Mouse (Mus musculus): Measurements from ENCODE around the gene Cdc14a. TPM values are rescaled to one million over a fixed set of nuclear protein-coding genes. Genes with fewer than 3 reads are reported as not detected.

Cdc14a gene
- polyA plus RNA-seq, 1 experiment from 2014 or later: 15.3 TPM

DNA sequence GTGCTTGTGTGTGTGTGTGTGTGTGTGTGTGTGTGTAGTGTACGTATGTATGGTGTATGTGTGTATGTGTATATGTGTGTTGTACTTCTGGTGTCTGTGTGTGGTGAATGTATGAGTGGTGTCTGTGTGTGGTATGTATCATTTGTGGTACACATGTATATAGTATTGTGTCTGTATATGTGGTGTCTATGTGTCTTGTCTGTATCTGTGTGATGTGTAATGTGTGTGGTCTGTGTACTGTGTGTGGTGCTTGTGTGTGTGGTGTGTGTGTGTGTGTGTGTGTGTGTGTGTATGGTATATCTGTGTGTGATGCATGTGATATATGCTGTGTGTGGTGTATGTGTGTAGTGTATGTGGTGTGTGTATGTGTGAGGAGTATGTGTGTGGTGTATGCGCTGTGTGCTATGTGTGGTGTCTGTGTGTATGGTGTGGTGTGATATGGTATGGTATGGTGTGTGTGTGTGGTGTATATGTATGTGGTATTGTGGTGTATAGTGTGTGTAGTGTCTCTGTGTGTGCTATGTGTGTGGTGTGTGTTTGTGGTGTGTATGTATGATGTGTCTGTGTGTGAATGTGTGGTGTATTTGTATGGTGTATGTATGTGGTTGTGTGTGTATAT is 156.7 kb downstream of the Cdc14a start:
- ATAC-seq (replicated peaks; ENCODE audit: insufficient number of reproducible peaks, low FRiP score, low TSS enrichment, low read depth) (peak; percentile 67; the same call in 1 of the 2 replicates), DNase-seq (ENCODE audit: low spot score) (no peak)
- Histone ChIP-seq H3K4me2 (ENCODE audit: low read depth, low read length) (no peak overlapping the region), H3K36me3 (replicated peaks; ENCODE audit: control insufficient read depth, insufficient read depth, low read depth, low read length) (no peaks in the 10 kb centered on the region), H3K4me1 (ENCODE audit: control insufficient read depth, insufficient read depth, low read length) (no peaks in the 10 kb centered on the region), H3K27ac (replicated peaks; ENCODE audit: low read depth, low read length) (no peak overlapping the region), H3K27me3 (ENCODE audit: control insufficient read depth, insufficient read depth, low read length) (no peaks in the 10 kb centered on the region), H3K9ac (replicated peaks; ENCODE audit: low read length) (no peak overlapping the region), H3K4me3 (ENCODE audit: low read depth, low read length) (no peak overlapping the region), H3K9me3 (replicated peaks; ENCODE audit: control insufficient read depth, low read length) (no peaks in the 10 kb centered on the region)
- 94% methylated on average over 2 of the region's 2 CpGs for WGBS

DNA sequence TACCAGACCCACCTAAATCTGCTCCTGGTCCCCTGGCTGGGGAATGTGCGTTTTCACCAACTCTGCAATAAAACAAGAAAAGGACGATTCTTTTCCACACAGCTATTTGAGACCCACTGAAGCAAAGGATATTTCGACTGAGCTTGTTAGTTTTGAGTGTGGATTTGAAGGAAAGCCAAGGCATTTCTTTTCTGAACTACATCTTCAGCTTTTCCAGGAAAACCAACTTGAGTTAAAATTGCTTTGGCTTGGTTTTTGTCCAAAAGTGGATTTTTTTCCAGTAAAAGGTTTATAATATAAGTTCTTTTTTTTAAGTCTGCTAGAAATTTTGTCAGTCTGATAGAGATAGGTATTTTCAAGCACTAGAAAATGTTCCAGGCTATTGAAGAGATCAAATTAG is 157.5 kb downstream of the Cdc14a start:
- WGBS: 80% methylated on average over 3 of the region's 3 CpGs
- Histone ChIP-seq H3K27ac (replicated peaks; ENCODE audit: low read depth, low read length) (no peak overlapping the region), H3K4me2 (ENCODE audit: low read depth, low read length) (no peak overlapping the region), H3K4me3 (ENCODE audit: low read depth, low read length) (no peak overlapping the region), H3K27me3 (ENCODE audit: control insufficient read depth, insufficient read depth, low read length) (no peaks in the 10 kb centered on the region), H3K9ac (replicated peaks; ENCODE audit: low read length) (no peak overlapping the region), H3K36me3 (replicated peaks; ENCODE audit: control insufficient read depth, insufficient read depth, low read depth, low read length) (no peaks in the 10 kb centered on the region), H3K4me1 (ENCODE audit: control insufficient read depth, insufficient read depth, low read length) (no peaks in the 10 kb centered on the region), H3K9me3 (replicated peaks; ENCODE audit: control insufficient read depth, low read length) (no peaks in the 10 kb centered on the region)
- no peak for DNase-seq (ENCODE audit: low spot score)
- ATAC-seq (replicated peaks; ENCODE audit: insufficient number of reproducible peaks, low FRiP score, low TSS enrichment, low read depth): no peak

DNA sequence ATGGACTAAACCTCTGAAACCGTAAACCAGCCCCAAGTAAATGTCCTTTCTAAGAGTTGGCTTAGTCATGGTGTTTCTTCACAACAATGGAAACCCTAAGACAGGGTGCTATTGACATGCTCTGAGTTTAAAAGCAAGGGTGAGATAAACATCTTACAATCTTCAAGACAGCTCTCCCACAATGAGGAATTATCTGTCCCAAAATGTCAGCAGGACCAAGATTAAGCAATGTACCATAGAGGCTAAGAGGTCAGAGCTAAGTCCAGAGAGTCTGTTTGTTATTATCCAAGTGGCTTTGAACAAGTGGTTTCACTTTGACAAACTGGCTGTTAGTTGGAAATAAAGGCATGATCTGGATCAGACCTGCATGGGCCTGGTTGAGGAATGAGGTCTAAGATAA is 159.9 kb downstream of the Cdc14a start:
- no peaks in the 10 kb centered on the region for H3K4me1 ChIP-seq (ENCODE audit: control insufficient read depth, insufficient read depth, low read length)
- ATAC-seq (replicated peaks; ENCODE audit: insufficient number of reproducible peaks, low FRiP score, low TSS enrichment, low read depth) (no peak), DNase-seq (ENCODE audit: low spot score) (no peak)
- H3K4me2 ChIP-seq (ENCODE audit: low read depth, low read length): no peak overlapping the region
- H3K36me3 ChIP-seq (replicated peaks; ENCODE audit: control insufficient read depth, insufficient read depth, low read depth, low read length): no peaks in the 10 kb centered on the region
- WGBS: 87% methylated on average over 1 of the region's 1 CpGs
- no peaks in the 10 kb centered on the region for H3K27me3 ChIP-seq (ENCODE audit: control insufficient read depth, insufficient read depth, low read length)
- no peaks in the 10 kb centered on the region for H3K9me3 ChIP-seq (replicated peaks; ENCODE audit: control insufficient read depth, low read length)
- H3K27ac ChIP-seq (replicated peaks; ENCODE audit: low read depth, low read length): no peak overlapping the region
- no peak overlapping the region for H3K4me3 ChIP-seq (ENCODE audit: low read depth, low read length)
- H3K9ac ChIP-seq (replicated peaks; ENCODE audit: low read length): no peak overlapping the region

DNA sequence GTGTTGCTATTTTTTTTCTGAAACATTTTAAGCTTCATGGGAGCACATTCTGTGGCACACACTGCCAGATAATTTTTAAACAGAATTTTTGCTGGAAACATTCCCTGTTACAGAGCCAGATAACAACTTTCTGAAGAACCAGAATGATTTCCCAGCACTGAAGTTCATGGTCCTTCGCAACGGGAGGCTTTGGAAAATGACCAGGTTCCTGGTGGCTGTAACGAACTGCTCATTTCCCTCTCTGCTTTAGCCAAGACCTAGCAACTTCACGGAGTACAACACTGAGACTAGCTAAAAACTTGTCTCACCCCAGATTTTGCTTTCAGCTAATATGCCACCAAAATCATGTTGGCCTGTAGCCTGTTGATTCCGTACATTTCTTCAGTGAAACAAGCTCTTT is 160.8 kb downstream of the Cdc14a start:
- Histone ChIP-seq H3K27ac (replicated peaks; ENCODE audit: low read depth, low read length) (no peak overlapping the region), H3K4me3 (ENCODE audit: low read depth, low read length) (no peak overlapping the region), H3K27me3 (ENCODE audit: control insufficient read depth, insufficient read depth, low read length) (no peaks in the 10 kb centered on the region), H3K4me2 (ENCODE audit: low read depth, low read length) (no peak overlapping the region), H3K36me3 (replicated peaks; ENCODE audit: control insufficient read depth, insufficient read depth, low read depth, low read length) (no peaks in the 10 kb centered on the region), H3K4me1 (ENCODE audit: control insufficient read depth, insufficient read depth, low read length) (no peaks in the 10 kb centered on the region), H3K9me3 (replicated peaks; ENCODE audit: control insufficient read depth, low read length) (no peaks in the 10 kb centered on the region), H3K9ac (replicated peaks; ENCODE audit: low read length) (no peak overlapping the region)
- ATAC-seq (replicated peaks; ENCODE audit: insufficient number of reproducible peaks, low FRiP score, low TSS enrichment, low read depth): no peak
- no peak for DNase-seq (ENCODE audit: low spot score)
- 96% methylated on average over 5 of the region's 5 CpGs for WGBS

DNA sequence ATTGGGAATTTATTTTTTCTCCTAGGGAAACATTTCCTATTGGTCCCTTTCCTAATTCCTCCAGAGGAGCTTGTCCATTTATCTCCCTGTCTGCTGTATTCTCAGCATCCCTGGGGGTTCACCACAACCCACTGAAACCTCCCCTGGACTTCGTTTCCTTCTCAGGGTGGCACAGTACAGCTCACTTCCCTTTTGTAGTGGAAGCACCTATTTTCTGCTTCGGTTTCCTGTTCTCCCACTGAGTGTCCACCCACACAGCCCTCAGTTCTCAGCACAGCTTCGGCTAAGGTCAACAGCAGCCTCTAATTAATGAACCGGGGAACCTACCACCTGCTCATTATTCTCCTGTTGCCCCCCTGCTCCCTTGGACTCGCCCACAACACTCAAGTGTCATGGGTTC is 167.7 kb downstream of the Cdc14a start:
- Histone ChIP-seq H3K27me3 (ENCODE audit: control insufficient read depth, insufficient read depth, low read length) (peaks cover 20% of the 10 kb centered on the region), H3K9me3 (replicated peaks; ENCODE audit: control insufficient read depth, low read length) (no peaks in the 10 kb centered on the region), H3K27ac (replicated peaks; ENCODE audit: low read depth, low read length) (no peak overlapping the region), H3K9ac (replicated peaks; ENCODE audit: low read length) (no peak overlapping the region), H3K36me3 (replicated peaks; ENCODE audit: control insufficient read depth, insufficient read depth, low read depth, low read length) (no peaks in the 10 kb centered on the region), H3K4me1 (ENCODE audit: control insufficient read depth, insufficient read depth, low read length) (peaks cover 9% of the 10 kb centered on the region), H3K4me3 (ENCODE audit: low read depth, low read length) (no peak overlapping the region), H3K4me2 (ENCODE audit: low read depth, low read length) (no peak overlapping the region)
- DNase-seq (ENCODE audit: low spot score): no peak
- 55% methylated on average over 5 of the region's 5 CpGs for WGBS
- no peak for ATAC-seq (replicated peaks; ENCODE audit: insufficient number of reproducible peaks, low FRiP score, low TSS enrichment, low read depth)

DNA sequence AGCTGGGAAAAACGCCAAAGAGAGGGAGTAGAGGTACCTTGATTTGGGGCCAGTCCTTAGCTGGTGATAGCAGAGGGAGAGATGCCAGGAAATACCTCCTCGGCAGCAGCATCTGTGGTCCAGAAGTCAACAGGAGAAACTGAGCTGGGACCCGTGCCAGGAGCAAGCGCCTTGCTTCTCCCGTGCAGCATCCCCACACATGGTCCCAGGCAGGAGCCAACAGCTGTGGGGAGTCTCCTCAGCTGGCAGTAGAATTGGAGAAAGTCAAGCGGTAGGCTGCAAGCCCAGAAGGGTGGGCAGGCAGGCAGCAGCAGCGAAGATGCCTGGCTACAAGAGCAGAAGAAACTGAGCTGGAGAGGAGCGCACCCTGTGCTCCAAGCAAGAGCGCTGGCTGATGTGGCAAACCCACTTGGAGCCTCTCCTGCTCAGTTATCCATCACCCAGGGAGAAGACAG is 170.7 kb downstream of the Cdc14a start, which contains the start of gene Gpr88:
Gene Gpr88 (minus strand): TSS at position 427 of the 455 bp plus-strand sequence.
- Histone ChIP-seq H3K36me3 (replicated peaks; ENCODE audit: control insufficient read depth, insufficient read depth, low read depth, low read length) (no peaks in the 10 kb centered on the region), H3K4me1 (ENCODE audit: control insufficient read depth, insufficient read depth, low read length) (peaks cover 9% of the 10 kb centered on the region), H3K9ac (replicated peaks; ENCODE audit: low read length) (no peak within 1 kb of the TSS; the same call in 1 of the 2 replicates), H3K9me3 (replicated peaks; ENCODE audit: control insufficient read depth, low read length) (no peaks in the 10 kb centered on the region), H3K27ac (replicated peaks; ENCODE audit: low read depth, low read length) (no peak within 1 kb of the TSS), H3K4me2 (ENCODE audit: low read depth, low read length) (peak within 1 kb of the TSS; percentile 99), H3K4me3 (ENCODE audit: low read depth, low read length) (peak within 1 kb of the TSS; percentile 48), H3K27me3 (ENCODE audit: control insufficient read depth, insufficient read depth, low read length) (peaks cover 23% of the 10 kb centered on the region)
- WGBS: 5% methylated on average over 9 of the region's 9 CpGs
- ATAC-seq (replicated peaks; ENCODE audit: insufficient number of reproducible peaks, low FRiP score, low TSS enrichment, low read depth) (0 out of 2 replicates have a peak, but pooled peaks have one; percentile 8), DNase-seq (ENCODE audit: low spot score) (peak; percentile 17)

DNA sequence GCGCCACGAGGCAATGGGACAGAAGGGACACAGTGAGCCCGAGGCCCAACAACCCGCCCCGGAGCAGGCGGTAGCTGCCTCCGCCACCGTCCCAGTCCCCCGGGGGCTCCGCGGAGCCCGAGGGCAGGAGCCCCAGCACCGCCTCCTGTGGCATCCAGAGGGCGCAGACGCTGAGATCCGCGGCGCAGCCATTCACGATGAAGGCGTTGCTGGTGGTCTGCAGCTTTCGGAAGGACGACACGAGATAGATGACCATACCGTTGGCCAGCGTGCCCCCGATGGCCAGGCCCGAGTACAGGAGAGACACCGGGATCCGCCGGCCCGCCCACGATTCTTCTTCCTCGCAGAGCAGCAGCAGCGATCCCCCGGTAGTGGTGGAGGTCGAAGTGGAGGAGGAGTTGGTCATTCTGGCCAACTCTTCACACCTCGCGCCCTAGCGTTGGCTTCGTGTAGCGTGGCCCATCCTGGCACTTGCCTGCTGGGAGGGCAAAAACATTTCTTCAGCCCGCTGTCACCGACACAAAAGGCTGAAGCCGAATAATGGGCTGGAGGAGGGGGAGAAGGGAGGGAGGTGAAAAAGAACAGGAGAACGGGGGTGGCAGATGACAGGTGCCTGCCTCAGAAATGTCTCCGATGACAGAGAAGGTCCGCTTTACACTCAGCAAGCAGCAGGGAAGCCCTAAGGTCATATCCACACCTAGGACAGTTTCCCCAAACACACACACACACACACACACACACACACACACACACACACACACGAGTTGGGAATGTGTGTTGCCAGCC is 171.4 kb downstream of the Cdc14a start:
- Histone ChIP-seq H3K9ac (replicated peaks; ENCODE audit: low read length) (peak overlapping the region; percentile 48), H3K4me2 (ENCODE audit: low read depth, low read length) (peak overlapping the region; percentile 99), H3K27me3 (ENCODE audit: control insufficient read depth, insufficient read depth, low read length) (peaks cover 23% of the 10 kb centered on the region), H3K27ac (replicated peaks; ENCODE audit: low read depth, low read length) (no peak overlapping the region), H3K36me3 (replicated peaks; ENCODE audit: control insufficient read depth, insufficient read depth, low read depth, low read length) (no peaks in the 10 kb centered on the region), H3K9me3 (replicated peaks; ENCODE audit: control insufficient read depth, low read length) (no peaks in the 10 kb centered on the region), H3K4me1 (ENCODE audit: control insufficient read depth, insufficient read depth, low read length) (peaks cover 9% of the 10 kb centered on the region), H3K4me3 (ENCODE audit: low read depth, low read length) (peak overlapping the region; percentile 48)
- under 1% methylated on average over 48 of the region's 48 CpGs for WGBS
- ATAC-seq (replicated peaks; ENCODE audit: insufficient number of reproducible peaks, low FRiP score, low TSS enrichment, low read depth) (peak; percentile 68; the same call in 1 of the 2 replicates), DNase-seq (ENCODE audit: low spot score) (peak; percentile 54)
